Mouse (Mus musculus): ENCODE data around the gene Ncs1.

- TF ChIP-seq CTCF (IDR thresholded peaks at IDR 0.05; ENCODE audit: low read depth): no peak
- no peak for TF ChIP-seq EP300 (optimal IDR thresholded peaks at IDR 0.05)
Measured at GRCm38 (mm10) chr2:31274993-31275392, 29.4 kb downstream of the Ncs1 start.
